Mouse (Mus musculus) c-Kit-positive CD71-positive TER-119-positive erythroid progenitor cells, embryonic 14.5 days (primary cell): Measurements from ENCODE around the gene Sdk1.

Experiments used
- DNase-seq: peaks from one replicate; pipeline ENCODE4 v3.0.0-alpha.2; 2013; ENCODE audit warnings: low spot score

Gene Sdk1

DNA sequence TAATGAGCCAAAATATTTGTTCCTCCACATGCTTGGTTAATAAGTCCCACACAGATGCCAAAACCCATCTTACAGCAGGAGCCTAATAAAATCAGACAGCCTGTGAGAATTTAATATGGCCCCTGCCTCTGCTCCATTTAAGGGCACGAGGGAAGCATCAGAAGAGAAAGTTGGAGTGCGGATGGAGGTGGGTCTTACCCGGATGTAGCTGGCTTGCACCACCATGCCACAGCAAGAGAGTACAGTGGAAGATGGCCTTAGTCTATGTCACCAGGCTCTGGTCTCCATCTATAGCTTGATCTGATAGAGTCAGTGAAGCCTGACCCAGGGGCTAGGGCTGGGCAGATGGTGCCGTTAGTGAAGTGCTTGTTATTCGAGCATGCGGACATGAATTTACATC, 1014.9 kb downstream of the Sdk1 start:
- no peak for DNase-seq

DNA sequence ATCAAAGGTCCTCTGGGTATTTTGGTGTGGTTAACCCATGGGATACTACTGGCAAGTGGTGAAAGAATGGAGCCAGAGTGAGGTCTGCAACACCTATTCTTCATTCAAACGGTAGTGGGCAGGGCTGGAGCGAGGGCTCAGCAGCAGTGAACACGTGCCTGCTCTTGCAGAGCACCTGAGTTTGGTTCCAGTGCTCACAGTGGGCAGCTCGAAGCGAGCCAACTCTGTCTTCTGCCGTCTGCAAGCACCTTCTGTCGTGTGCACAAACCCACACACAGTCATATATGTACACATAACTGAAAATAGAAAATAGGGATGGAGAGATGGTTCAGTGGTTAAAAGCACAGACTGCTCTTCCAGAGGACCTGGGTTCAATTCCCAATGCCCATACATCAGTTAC, 1017.4 kb downstream of the Sdk1 start:
- no peak for DNase-seq

DNA sequence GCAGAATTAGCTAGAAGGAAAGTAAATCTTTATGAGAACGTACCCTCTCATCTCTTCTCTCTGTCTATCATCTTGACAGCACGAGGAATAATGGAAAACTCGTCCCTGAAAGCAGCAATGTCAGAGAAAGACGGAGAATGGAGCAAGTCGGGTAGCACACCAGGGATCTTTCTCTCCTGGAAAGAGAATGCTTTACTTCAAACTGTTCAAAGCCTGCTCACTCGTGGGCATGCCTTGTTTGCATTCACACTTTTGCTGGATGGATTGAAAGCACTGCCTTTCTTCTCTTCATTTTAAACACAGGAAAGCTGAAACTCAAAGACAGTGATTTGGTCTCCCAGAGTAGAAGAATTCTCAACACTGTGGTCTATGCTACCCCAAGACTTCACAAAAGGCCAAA, 1020.8 kb downstream of the Sdk1 start:
- DNase-seq: no peak
